Mouse (Mus musculus) megakaryocyte-erythroid progenitor cell, adult 5 weeks (primary cell): ENCODE measurements around the gene Gm3591. TPM values are rescaled to one million over a fixed set of nuclear protein-coding genes. Genes with fewer than 3 reads are reported as not detected.

Experiments
- polyA plus RNA-seq: library from polyadenylated mRNA; stranded (reverse); fragments of >175 nt; gene quantifications from 2 replicates; pipeline ENCODE4 v1.2.3, GENCODE M21; 2012

The Gm3591 gene
- polyA plus RNA-seq: not detected in 2 replicates

DNA sequence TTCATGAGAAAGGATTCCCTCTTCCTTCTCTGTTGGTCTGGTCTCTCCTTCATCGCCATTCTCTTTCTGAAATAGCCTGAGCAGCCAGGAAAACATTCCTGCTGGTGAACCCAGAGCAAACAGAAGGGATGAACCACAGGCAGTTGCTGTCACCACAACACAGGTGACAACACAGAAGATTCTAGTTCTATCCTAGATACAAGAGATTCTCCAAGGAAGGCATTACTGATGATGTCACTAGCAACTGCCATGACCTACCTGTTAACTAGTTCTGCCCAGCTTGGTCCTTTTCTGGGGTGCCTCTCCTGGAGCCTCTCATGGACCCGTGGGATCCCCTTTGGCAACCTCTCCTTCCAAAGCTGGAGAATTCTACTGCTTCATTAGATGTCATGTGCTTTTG is at the start of gene Gm3591:
TSS of gene Gm3591 (minus strand) at position 101 of the 400 bp plus-strand sequence.

DNA sequence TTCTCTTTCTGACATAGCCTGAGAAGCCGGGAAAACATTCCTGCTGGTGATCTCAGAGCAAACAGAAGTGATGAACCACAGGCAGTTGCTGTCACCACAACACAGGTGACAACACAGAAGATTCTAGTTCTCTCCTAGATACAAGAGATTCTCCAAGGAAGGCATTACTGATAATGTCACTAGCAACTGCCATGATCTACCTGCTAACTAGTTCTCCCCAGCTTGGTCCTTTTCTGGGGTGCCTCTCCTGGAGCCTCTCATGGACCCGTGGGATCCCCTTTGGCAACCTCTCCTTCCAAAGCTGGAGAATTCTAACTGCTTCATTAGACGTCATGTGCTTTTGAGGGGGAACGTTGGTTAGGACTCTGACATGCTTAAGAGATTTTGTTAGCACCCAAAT is 32.2 kb upstream of the Gm3591 start, which contains the start of gene Gm3594:
TSS of gene Gm3594 (minus strand) at position 101 of the 400 bp plus-strand sequence.

DNA sequence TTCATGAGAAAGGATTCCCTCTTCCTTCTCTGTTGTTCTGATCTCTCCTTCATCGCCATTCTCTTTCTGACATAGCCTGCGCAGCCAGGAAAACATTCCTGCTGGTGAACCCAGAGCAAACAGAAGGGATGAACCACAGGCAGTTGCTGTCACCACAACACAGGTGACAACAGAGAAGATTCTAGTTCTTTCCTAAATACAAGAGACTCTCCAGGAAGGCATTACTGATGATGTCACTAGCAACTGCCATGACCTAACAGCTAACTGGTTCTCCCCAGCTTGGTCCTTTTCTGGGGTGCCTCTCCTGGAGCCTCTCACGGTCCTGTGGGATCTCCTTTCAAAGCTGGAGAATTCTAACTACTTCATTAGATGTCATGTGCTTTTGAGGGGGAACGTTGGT is 22.1 kb downstream of the Gm3591 start, which contains the start of gene Gm16440:
TSS of gene Gm16440 (minus strand) at position 101 of the 400 bp plus-strand sequence.

Other genes with a start within 250 kb of the Gm3591 start
- not detected in 2 replicates for gene Gm21560, start 193.2 kb downstream of the Gm3591 start, polyA plus RNA-seq
- gene Gm3411, start 125.2 kb downstream of the Gm3591 start, polyA plus RNA-seq: not detected in 2 replicates
- gene Gm21103, start 107.6 kb downstream of the Gm3591 start, polyA plus RNA-seq: not detected in 2 replicates
- gene Gm3618, start 68.8 kb downstream of the Gm3591 start, polyA plus RNA-seq: not detected in 2 replicates
- gene Gm16440, start 22.2 kb downstream of the Gm3591 start, polyA plus RNA-seq: not detected in 2 replicates
- not detected in 2 replicates for gene Gm3594, start 32.1 kb upstream of the Gm3591 start, polyA plus RNA-seq
- 0.24 TPM in 1 of 2 replicates, not detected in the other for gene Gm8356, start 124.8 kb upstream of the Gm3591 start, polyA plus RNA-seq
- gene Gm3629, start 178.1 kb upstream of the Gm3591 start, polyA plus RNA-seq: not detected in 2 replicates
- gene Gm3460, start 209.9 kb upstream of the Gm3591 start, polyA plus RNA-seq: not detected in 2 replicates